Mouse (Mus musculus) kidney, adult 2 months (tissue): ENCODE results near the gene Samd1. TPM values are rescaled to one million over a fixed set of nuclear protein-coding genes. Genes with fewer than 3 reads are reported as not detected.
"Not testable (repeated sequence)": the region's sequence is repeated elsewhere in the genome, so short reads cannot be mapped to it uniquely, and the experiment has no call there.

Source experiments
- DNase-seq: peaks from one replicate; pipeline ENCODE4 v3.0.0; 2021
- H3K27ac ChIP-seq: fragments of 200-500 bp; 2 replicates; pipeline ENCODE4 v1.5.1; 2012; ENCODE audit warnings: low read depth, low read length, control low read depth, inconsistent platforms; ENCODE audit not compliant: insufficient read depth
- H3K27me3 ChIP-seq: fragments of 200-500 bp; replicated peaks from 2 replicates; pipeline ENCODE4 v1.6.1; 2012; ENCODE audit warnings: mild to moderate bottlenecking, moderate library complexity, low read length, inconsistent platforms; ENCODE audit not compliant: control insufficient read depth, insufficient read depth
- H3K36me3 ChIP-seq: fragments of 200-500 bp; 2 replicates; pipeline ENCODE4 v1.6.1; 2012; ENCODE audit warnings: mild to moderate bottlenecking, moderate library complexity, low read length, inconsistent platforms; ENCODE audit not compliant: control insufficient read depth, insufficient read depth
- H3K4me1 ChIP-seq: fragments of 200-500 bp; 2 replicates; pipeline ENCODE4 v1.6.1; 2011; ENCODE audit warnings: low read length; ENCODE audit not compliant: control insufficient read depth, insufficient read depth
- H3K4me3 ChIP-seq: fragments of 200-500 bp; 2 replicates; pipeline ENCODE4 v1.5.1; 2011; ENCODE audit warnings: mild to moderate bottlenecking, low read depth, low read length, control low read depth; ENCODE audit not compliant: insufficient read depth
- CTCF ChIP-seq: fragments of 200-500 bp; conservative IDR thresholded peaks from 2 replicates; pipeline ENCODE4 v1.5.1; 2011; ENCODE audit warnings: low read depth, mild to moderate bottlenecking, control low read depth, low read length, moderate library complexity, mixed read lengths; ENCODE audit not compliant: insufficient read depth, insufficient read length
- POLR2A ChIP-seq: fragments of 200-500 bp; IDR thresholded peaks from one replicate; pipeline ENCODE4 v1.6.1; 2011; ENCODE audit warnings: low read depth, low read length, control low read depth
- WGBS: fragments of 180-500 bp; shearing (Covaris S2); methylation state at CpG from one replicate; pipeline ENCODE4 v1.1.7; 2018; 5-methylcytosine and 5-hydroxymethylcytosine counted together
- polyA plus RNA-seq: library from polyadenylated mRNA; depleted of rRNA; stranded (reverse); fragments of >200 nt; gene quantifications from 2 replicates; pipeline ENCODE4 v1.2.3, GENCODE M21; 2012

The Samd1 gene
- polyA plus RNA-seq, 1 experiment: 37.2 TPM

- peaks cover 27% of the 10 kb centered on the region for H3K4me1 ChIP-seq
- peak; percentile 49 for DNase-seq
- TF ChIP-seq POLR2A: no peak
- TF ChIP-seq CTCF: peak; percentile 76
- H3K27ac ChIP-seq: no peak overlapping the region
- no peaks in the 10 kb centered on the region for H3K27me3 ChIP-seq
- H3K4me3 ChIP-seq: no peak overlapping the region
- H3K36me3 ChIP-seq: no peaks in the 10 kb centered on the region
- WGBS: 67% methylated on average over 4 of the region's 4 CpGs
These were observed 21.3 kb upstream of the Samd1 start for GRCm38 (mm10) chr8:83976101-83976630.

GRCm38 (mm10) chr8:83976779-83977350 lies 20.6 kb upstream of the Samd1 start:
- Histone ChIP-seq H3K27ac (no peak overlapping the region), H3K36me3 (no peaks in the 10 kb centered on the region), H3K27me3 (no peaks in the 10 kb centered on the region), H3K4me3 (no peak overlapping the region), H3K4me1 (peaks cover 24% of the 10 kb centered on the region)
- TF ChIP-seq POLR2A: no peak
- TF ChIP-seq CTCF: peak; percentile 28
- WGBS: 79% methylated on average over 5 of the region's 5 CpGs
- no peak for DNase-seq

GRCm38 (mm10) chr8:83977646-83978045 lies 19.8 kb upstream of the Samd1 start:
- 13% methylated on average over 6 of the region's 6 CpGs for WGBS
- Histone ChIP-seq H3K4me3 (no peak overlapping the region), H3K4me1 (peaks cover 21% of the 10 kb centered on the region), H3K27ac (peak overlapping the region; percentile 29), H3K27me3 (no peaks in the 10 kb centered on the region), H3K36me3 (no peaks in the 10 kb centered on the region)
- DNase-seq: peak; percentile 60
- TF ChIP-seq POLR2A (no peak), CTCF (no peak)

- H3K27ac ChIP-seq: peak overlapping the region; percentile 29
- H3K36me3 ChIP-seq: no peaks in the 10 kb centered on the region
- WGBS: 71% methylated on average over 9 of the region's 9 CpGs
- H3K4me3 ChIP-seq: no peak overlapping the region
- DNase-seq: no peak
- TF ChIP-seq CTCF (no peak), POLR2A (no peak)
- H3K4me1 ChIP-seq: peaks cover 21% of the 10 kb centered on the region
- no peaks in the 10 kb centered on the region for H3K27me3 ChIP-seq
These were observed 19.3 kb upstream of the Samd1 start for GRCm38 (mm10) chr8:83978200-83978599.

GRCm38 (mm10) chr8:83980250-83980649 lies 17.2 kb upstream of the Samd1 start:
- Histone ChIP-seq H3K27me3 (no peaks in the 10 kb centered on the region), H3K4me1 (peaks cover 15% of the 10 kb centered on the region), H3K4me3 (no peak overlapping the region), H3K36me3 (no peaks in the 10 kb centered on the region), H3K27ac (no peak overlapping the region)
- 76% methylated on average over 1 of the region's 1 CpGs for WGBS
- TF ChIP-seq CTCF (no peak), POLR2A (no peak)
- no peak for DNase-seq

- H3K36me3 ChIP-seq: no peaks in the 10 kb centered on the region
- 61% methylated on average over 8 of the region's 8 CpGs for WGBS
- H3K27me3 ChIP-seq: no peaks in the 10 kb centered on the region
- DNase-seq: no peak
- H3K27ac ChIP-seq: no peak overlapping the region
- no peak overlapping the region for H3K4me3 ChIP-seq
- TF ChIP-seq CTCF (no peak), POLR2A (no peak)
- H3K4me1 ChIP-seq: peaks cover 15% of the 10 kb centered on the region
These were observed 16.6 kb upstream of the Samd1 start for GRCm38 (mm10) chr8:83980845-83981244.

- no peak for DNase-seq
- Histone ChIP-seq H3K27me3 (no peaks in the 10 kb centered on the region), H3K4me3 (no peak overlapping the region), H3K27ac (no peak overlapping the region), H3K4me1 (peaks cover 15% of the 10 kb centered on the region), H3K36me3 (no peaks in the 10 kb centered on the region)
- no peak for TF ChIP-seq POLR2A
- TF ChIP-seq CTCF: no peak
- WGBS: 94% methylated on average over 7 of the region's 7 CpGs
These were observed 15.9 kb upstream of the Samd1 start for GRCm38 (mm10) chr8:83981533-83981932.

GRCm38 (mm10) chr8:83982449-83982848 lies 15.0 kb upstream of the Samd1 start:
- no peak for TF ChIP-seq CTCF
- TF ChIP-seq POLR2A: no peak
- Histone ChIP-seq H3K27ac (no peak overlapping the region), H3K4me3 (no peak overlapping the region), H3K36me3 (no peaks in the 10 kb centered on the region), H3K27me3 (no peaks in the 10 kb centered on the region), H3K4me1 (peaks cover 9% of the 10 kb centered on the region)
- no peak for DNase-seq
- 84% methylated on average over 4 of the region's 4 CpGs for WGBS

GRCm38 (mm10) chr8:83983222-83983621 lies 14.2 kb upstream of the Samd1 start:
- H3K27ac ChIP-seq, H3K4me3 ChIP-seq, H3K4me1 ChIP-seq, H3K36me3 ChIP-seq, H3K27me3 ChIP-seq, DNase-seq: not testable (repeated sequence)
- WGBS: 96% methylated on average over 2 of the region's 2 CpGs
